Mouse (Mus musculus): ENCODE data around the gene Krt2.

DNA sequence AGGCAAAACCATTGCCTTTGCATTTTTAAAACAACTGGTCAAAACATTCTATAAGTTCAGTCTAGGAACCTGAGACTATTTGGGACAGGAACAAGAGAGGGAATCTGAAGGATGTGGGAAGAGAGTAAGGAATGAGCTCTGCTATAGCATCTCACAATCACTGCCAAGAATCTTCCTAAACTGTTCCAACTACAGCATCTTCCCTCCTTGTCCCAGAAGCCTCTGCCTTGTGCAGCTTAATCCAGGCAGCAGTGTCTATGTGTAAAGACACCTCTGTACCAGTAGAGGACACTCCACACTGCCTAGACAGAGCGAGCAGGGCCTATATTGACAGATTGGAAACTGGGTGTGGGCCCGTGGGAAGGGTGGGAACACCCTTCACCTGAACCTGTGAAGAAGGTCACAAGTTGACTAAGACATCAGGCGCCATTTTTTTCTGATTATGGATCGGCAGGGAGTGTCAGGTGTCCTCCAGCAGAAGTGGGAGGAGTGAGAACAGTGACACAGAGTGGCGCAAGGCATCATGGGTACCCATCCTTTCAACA lies 16.9 kb upstream of the Krt2 start:
- TF ChIP-seq ZMIZ1 (IDR thresholded peaks at IDR 0.05; ENCODE audit: low read depth, low read length) (no peak), CTCF (IDR thresholded peaks at IDR 0.05 in 2 of 3, conservative IDR thresholded peaks at IDR 0.05 in 1 of 3; ENCODE audit: control insufficient read depth in 1 of 3, insufficient read depth in 1 of 3, low read depth in 2 of 3, low read length in 3 of 3, poor library complexity in 1 of 3, severe bottlenecking in 1 of 3) (no peak), POLR2A (IDR thresholded peaks at IDR 0.05; ENCODE audit: control insufficient read depth in 1 of 2, insufficient read depth in 1 of 2, low read depth in 1 of 2, low read length in 2 of 2, poor library complexity in 1 of 2) (no peak), TAL1 (IDR thresholded peaks at IDR 0.05; ENCODE audit: low read length) (no peak), MAX (IDR thresholded peaks at IDR 0.05; ENCODE audit: low read length) (no peak)

All from MEL (cell line).